Mouse (Mus musculus) lung, adult 2 months (tissue): Measurements from ENCODE around the gene Rab13.

Experiments used
- CTCF ChIP-seq: fragments of 200-500 bp; IDR thresholded peaks from 2 replicates; pipeline ENCODE4 v1.5.1; 2011; ENCODE audit warnings: mild to moderate bottlenecking, low read length, control low read depth; ENCODE audit not compliant: insufficient read depth
- POLR2A ChIP-seq: fragments of 200-500 bp; IDR thresholded peaks from 2 replicates; pipeline ENCODE4 v1.6.1; 2011; ENCODE audit warnings: low read depth, mild to moderate bottlenecking, control low read depth, low read length, borderline replicate concordance; ENCODE audit errors: extremely low read depth

DNA sequence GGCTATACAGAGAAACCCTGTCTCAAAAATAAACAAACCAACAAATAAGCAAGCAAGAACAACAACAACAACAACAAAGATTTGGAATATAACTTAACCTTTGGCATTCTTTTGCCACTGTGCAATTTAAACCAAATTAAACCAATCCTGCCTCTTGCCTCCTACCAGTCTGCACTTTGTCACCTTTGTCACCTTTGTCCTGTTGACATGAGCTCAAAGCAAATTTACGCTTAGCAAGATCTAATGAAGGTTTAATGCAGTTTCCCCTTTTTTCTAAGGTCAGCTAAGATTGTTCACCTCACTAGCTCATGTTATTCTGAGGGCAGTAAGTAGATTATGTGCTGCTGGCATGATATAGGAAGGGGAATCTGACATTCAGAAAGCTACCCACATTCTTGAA lies 15.9 kb upstream of the Rab13 start:
- TF ChIP-seq POLR2A (no peak), CTCF (no peak)
